Mouse (Mus musculus): ENCODE results near the gene Rtn1.
A peak's percentile ranks its signal among the peaks of the same experiment; 100 is the strongest.

Rtn1 gene

DNA sequence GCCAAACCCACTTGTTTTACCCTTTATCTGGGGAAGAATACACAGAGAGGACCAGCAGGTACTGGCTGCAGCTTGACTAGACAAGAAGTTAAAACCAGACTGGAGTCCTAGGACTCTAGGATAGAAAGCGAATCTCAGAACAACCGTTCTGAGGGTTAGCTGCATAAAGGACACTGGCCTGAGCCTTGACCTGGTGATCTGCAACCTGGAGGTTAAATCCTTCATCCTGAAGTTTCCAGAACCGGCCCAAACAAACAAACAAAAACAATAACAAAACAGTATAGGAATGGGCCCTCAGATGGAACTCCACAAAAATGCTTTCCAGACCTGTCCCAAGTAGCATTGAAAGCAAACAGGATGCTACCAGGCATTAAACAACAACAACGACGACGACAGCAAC is at the start of gene Rtn1:
TSS of gene Rtn1 (minus strand) at position 101 of the 400 bp plus-strand sequence.
- DNase-seq = no peak

DNA sequence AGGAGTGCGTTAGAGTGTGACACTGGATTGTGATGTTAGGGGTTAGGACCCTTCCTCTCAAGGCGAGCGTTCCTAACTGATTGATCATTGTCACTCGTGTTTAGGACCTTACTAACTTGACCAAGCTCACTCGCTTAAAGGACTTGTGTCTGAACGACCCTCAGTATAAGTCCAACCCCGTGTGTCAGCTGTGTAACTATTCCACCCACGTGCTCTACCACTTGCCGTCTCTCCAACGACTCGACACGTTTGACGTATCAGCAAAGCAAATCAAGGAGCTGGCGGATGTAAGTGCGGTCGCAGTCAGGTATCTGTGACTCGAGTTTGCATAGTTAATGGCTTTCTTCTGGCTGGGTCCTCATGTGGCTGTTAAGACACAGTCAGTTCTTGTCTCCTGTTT is 45.1 kb upstream of the Rtn1 start:
- no peak for DNase-seq

DNA sequence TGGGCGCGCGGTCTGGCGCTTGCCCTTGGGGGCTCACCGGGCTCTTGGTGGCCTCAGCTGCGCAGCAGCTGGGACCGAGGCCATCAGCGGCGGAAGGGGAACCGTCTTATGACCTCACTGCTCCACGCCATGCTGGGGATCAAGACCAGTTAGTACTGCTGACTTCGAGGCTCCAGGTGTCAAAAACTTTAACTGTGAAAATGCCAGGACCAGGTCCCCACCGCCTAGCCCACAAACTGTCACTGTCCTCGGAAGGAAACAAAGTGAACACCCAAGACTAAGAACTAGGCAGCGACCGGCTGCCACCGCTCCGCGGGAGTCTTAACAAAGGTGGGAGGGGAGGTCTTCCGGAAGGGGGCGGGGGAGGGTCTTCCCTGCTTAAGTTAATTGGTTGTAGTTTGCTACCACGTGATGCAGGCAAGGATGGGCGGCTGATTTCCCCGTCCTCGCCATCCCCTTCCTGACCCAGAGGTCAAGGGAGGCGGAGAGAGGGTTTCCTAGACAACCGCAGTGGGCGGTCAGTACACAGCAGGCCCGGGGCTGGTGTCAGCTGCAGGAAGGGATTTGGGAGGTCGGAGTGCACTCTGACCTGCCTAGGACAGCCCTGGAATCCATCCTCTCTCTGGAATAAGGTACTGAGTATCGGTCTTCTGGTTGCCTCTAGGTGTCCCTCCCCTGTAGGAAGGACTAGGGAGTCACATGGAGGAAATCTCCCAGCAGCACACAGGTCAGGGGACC is 33.2 kb upstream of the Rtn1 start, which contains the start of gene Lrrc9:
TSS of gene Lrrc9 (plus strand) at position 28 of the 738 bp plus-strand sequence.
- peak; percentile 16 for DNase-seq

DNA sequence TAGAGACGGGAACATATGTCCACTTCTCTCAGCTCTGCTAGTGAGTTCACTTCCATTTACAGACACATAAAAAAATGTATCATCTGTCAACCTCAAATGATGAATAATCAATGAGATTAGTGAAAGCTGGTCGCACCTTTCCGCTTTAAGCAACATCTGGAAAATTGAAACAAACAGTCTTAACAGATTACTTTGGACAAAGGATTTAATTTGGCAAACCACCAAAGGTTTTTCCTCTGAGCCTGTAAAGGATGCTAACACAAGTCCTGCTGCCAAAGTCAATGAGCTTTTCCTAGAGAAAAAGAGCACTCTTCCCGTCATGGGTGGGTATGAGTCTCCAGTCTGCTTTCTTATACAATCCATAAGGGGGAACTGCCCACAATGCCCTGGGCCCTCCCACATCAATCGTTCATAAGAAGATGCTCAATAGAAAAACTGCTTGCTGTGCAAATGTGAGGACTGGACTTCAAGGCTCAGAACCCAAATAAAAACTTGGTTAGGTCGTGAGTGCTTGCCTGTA is 30.2 kb upstream of the Rtn1 start:
- no peak for DNase-seq

DNA sequence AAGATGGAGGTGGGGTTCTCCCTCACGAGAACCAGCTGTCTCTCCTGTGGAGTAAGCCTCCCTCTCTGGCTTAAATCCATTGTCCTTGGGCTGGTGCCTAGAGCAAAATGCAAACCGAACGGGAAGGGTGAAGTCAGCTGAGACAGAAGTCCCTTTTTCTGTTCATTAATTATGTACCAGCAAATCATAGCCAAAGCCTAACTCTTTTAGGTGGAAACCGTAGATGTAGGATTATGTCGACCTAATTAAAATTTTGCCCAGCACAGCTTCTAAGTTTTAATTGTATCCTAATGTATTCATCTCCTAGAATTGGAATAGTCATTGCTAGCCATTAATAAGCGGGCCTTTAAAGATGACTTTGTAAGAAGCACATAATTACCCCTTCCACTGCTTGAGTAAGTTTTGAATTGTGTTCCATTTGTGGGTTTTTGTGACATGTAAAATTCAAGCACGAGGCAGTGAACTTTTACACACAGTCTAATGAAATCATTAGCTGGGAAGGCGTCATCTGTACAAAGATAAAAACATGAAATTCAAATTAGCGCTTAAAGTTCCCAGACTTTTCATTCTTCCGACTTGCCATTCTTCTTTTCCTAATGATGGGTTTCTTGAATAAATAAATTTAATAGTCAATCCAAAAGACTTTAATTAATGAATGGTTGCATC is 29.0 kb upstream of the Rtn1 start:
- DNase-seq = no peak

DNA sequence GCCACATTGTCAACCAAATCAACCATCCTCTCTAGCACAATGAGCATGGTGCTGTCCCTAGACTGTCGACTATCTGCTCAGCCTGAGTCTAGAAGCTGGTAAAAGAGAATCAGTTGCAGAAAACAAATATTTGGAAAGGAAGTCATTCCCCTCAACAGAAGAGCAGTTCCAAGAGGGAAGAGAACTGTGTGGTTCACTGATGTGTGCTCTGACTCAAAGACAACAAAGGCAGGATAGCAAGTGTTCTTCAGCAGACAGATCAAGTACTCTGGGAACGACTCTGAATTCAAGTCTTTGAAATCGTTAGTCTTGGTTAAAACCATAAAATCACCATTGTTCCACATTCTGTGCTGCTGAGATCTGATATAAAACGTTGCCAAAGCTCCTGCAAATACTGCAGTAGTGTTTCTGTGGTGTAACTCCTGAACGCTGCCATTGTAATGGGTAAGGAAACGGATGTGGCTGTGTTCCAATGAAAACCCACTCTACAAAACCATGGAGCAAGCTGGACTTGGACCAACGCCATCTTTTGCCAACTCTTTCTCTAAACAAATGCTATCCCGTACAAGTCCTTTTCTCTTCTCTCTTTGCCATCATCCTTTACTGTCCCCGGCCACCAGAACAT is 24.5 kb upstream of the Rtn1 start:
- DNase-seq = no peak

DNA sequence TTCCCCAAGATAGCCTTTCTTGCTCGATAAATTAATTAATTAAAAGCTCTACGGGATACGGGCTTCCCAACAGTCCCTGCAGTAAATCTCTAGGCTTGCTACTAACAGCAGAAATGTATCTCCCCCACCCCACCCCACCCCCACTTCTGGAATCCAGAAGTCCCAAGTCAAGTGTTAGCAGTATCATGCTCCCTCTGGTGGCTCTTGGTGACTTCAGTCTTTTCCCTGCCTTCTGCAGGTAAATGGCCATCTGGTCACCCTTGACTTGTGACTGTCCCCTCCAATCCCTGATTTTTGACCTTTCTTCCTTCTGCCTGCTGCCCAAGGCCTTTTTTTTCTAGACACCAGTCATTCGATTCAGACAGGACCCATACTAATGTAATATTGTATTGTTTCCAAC is 23.4 kb upstream of the Rtn1 start:
- no peak for DNase-seq

DNA sequence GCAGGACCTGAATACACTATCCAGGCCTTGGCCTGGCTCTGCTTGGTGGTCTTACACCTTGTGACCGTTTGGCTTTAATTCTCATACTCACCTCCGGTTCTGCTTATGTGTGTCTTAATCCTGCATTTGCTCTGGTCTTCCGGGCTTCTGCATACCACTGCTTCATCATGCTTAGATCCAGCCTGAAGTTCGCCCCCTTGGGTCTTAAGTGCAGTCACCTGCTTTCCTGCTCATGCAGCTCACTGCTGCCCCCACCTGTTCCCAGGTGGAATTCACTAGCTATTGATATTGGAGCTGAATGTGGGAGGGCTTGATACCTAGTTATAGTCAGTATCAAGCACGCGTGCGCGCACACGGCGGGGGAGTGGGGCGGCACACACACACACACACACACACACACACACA is 18.9 kb upstream of the Rtn1 start:
- peak; percentile 81 for DNase-seq

DNA sequence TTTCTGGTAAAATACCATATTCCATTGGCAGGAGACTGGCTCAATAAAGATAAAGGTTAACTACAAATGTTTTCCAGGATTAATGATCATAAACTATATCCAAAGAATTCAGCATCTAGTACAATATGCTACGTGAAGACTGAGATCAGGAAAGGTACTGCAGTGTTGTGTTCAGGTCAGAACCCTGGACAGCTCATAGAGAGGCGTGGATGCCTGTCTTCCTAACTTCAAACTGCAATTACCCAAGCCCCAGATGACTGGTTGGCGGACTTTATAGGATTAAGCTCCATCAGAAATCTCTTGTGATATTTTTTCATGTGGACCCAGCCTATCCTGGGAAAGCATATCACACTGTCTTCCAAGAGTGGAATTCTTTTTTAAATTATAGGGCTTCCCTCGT is 13.8 kb upstream of the Rtn1 start:
- DNase-seq = no peak

DNA sequence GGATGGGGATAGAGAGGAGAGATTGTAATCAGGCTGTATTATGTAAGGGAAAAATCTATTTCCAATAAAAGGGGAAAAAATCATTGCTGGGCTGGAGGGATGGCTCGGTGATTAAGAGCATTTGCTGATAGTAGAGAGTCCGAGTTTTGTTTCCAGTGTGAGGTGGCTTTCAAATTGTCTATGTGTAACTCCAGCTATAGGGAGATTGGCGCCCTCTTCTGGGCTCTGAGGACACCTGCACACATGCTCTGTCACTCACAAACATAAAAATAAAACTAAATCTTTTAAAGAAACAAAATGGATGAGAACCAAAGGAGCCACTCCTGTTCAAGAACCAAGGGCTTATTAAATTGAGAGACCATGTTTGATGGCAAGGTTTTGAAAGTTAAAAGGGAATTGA is 8.9 kb upstream of the Rtn1 start:
- DNase-seq = peak; percentile 26

DNA sequence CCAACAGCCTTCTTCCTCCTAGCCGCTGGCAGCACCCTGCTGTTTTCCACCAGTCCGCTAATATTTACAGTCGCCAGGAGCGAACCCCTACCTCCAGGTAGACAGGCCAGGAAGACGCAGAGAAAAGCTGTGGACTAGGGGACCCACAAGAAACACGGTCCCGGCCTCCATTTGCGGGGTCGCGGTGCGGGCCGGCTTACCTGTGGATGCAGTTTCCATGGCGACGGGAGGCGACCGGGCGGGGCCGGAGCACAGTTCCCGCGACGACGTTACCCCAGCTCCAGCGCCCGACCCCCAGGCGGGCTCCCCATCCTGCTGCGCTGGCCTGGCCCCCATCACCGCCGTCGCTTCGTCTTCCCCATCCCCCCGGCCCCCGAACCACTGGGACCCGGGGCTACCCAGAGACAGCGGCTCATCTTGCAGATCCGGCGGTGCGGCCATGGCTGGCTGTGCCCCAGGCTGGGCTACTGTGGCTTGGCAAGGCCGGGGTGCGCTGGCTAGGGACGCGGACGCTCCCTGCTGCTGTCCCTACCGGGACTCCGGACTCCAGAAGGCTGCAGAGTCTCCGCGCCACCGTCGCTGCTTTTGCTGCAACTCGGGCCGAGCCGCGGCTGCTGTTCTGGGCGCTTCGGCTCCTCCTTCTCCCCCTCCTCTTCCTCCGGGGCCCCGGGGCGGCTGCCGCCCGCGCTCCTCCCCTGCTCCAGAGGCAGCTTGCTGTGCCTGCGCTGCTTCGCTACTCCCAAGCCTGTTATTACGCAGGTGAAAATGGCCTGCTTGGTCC is 553 bp downstream of the Rtn1 start:
- DNase-seq = peak; percentile 75

DNA sequence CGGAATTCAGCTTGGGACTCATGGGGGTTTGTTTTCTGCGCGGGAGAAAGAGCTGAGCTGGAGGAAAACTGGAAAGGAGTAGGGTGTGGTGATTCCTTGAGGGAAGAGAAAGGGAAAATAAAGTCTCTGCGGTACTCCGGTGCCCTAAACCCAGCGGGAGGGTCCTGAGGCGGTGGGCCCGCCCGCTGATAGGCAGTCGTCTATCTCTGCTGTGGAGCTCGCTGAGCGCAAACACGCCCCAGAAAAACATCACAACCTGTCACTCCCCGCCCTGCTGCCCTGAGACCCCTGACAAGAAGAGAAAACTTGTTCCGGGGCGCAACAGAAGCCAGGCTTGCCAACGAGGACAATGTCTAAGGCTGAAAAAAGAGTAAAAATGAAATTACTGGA is 1.1 kb downstream of the Rtn1 start:
- DNase-seq = no peak

DNA sequence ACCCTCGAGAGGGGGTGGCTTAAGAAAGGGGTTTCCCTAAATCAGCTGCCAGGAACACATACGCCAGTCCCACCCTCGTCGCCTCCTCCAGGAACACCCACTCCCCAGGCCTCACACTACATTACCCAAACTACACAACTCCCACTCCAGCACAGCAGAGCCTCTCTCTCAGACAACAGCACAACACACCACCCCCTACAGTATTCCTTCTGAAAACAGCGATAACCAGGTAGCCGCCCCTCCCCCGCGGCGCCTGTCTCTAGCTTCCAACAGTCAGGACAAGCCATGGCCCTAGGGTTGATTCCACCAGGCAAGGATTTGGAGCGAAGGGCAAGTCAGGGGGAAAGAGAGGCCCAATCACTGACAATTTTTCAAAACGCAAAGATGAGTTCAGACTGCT is 1.7 kb downstream of the Rtn1 start:
- DNase-seq = peak; percentile 19

DNA sequence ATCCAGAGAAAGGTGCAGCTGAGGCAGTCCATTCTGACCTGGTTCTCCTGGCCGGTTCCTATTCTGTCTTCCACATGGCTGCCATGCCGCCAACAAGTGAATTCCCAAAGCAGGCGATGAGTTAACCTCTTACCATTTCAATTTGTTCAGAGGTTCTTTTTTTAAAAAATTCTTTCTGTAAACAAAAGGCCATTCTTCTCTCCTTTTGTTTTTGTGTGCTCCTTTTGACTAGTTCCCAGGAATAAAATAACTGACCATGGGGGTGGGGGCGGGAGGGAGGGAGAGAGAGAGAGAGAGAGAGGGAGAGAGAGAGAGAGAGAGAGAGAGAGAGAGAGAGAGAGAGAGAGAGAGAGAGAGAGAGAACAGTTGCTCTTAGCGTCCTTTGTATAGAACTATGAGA is 3.8 kb downstream of the Rtn1 start:
- DNase-seq = no peak

DNA sequence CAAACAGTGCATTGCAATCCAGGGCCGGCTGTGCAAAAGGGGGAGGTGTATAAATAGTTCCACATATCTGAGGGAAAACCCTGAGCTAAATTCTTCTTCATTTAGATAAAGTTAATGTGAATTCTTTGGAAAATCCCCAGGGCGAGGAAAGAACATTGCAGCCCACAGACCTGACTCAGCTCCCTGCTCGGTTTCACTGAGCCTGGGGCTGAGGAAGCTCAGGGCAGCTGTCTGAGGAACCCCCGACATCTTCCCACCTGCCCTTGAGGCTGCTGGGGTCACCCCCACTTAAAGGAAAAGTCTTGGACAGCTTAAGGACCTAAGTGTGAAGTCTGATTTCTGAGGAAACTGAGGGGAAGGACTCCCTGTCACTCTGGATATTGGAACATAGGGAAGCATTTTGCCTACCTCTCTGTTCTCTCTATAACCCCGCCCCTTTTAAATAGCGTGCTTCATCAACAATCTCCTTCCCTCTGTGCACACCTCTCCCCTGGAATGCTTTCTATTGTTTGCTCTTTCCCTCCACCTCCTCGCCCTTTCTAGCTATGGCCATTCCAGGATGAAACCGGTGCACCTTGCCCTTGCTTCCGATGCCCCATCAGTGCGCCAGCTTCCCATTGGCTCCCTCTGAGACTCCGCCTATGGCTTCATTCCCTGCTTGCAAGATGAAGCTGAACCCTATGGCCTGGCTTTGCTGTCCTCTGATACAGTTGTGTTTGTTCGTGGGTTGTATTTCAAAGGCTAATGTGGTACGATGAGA is 15.6 kb downstream of the Rtn1 start:
- no peak for DNase-seq

DNA sequence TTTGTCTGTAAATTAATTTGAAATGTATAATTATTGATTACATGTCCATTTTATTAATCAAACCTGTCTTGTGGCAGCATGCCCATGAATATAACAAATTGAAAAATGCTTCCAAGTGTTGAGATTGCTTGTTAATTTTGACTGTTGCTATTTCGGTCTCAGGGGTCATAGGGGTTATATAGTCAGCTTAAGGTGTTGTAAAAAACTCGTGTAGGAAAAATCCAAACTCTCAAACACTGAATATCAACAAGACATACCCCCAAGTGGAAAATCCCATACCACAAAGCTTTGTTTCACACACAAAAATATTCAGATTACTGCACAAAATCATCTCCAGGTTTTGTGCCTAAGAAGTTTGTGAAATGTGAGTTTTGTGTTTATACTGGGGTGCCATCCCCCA is 18.5 kb downstream of the Rtn1 start:
- DNase-seq = no peak

DNA sequence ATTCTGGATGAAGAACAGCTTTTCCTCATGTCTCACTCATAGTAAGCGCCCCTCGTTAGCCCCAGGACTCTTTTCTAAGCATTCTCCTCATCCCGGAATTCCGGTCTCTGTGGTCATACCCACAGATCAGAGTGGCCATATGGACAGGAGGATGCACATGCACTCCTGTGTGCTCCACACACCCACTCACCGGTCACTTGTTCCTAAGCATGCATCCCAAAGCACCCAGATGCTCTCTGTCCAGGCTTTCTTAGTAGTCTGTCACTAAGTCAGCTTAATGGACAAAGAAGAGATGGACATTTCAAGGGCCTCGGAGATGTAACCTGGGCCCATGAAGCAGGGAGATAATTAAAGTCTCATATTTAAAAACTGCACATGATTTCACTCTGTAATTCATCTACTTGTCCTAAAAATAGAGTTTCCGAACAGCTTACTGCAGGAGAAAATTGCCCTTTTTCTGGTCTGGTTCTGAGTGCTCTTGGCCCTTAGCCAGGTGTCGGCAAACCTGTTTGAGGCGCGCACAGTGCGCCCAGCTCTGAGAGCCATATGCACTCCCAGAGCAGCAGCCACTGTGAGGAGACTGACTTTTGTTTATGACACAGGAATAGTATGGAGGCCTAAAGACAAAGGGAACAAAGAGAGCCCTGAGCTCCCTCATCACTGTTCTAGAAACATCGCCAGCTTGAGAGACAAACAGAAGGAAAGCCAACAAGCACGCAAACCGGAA is 19.3 kb downstream of the Rtn1 start:
- DNase-seq = no peak

DNA sequence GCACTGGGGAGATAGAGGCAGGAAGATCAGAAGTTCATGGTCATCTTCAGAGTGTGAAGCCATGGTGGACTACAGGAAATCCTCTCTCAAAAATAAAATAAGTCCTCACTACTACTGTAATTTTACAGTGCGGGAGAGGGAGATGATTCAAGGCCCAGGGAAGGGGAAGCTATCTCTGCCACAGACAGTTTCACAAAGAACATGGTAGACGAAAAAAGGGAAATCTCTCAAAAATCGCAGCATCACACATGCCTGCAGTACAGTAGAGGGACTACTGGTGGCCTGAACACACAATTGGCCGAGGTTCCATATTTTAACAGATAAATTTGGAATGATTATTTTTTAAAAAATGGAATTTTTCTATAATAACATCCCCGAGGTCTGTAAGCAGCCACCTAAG is 20.0 kb downstream of the Rtn1 start:
- DNase-seq = no peak

DNA sequence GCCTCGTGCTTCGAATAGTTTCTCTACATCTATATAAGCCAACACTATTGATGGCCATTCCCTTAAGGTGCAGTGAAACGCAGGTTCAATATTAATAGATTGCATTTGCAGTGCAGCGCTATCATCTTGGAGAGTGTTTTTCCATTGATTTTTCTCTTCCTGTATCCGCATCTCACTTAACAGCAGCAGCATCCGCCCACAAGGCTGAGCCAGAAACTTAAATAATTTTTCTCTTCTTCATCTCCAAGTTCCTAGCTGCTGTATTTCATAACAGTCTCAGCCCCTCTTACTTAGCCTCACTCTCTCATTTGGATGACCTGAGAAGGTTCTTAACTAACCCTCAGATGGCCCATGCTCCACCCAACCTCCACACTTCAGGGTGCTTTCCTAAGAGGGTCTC is 20.7 kb downstream of the Rtn1 start:
- DNase-seq = no peak

DNA sequence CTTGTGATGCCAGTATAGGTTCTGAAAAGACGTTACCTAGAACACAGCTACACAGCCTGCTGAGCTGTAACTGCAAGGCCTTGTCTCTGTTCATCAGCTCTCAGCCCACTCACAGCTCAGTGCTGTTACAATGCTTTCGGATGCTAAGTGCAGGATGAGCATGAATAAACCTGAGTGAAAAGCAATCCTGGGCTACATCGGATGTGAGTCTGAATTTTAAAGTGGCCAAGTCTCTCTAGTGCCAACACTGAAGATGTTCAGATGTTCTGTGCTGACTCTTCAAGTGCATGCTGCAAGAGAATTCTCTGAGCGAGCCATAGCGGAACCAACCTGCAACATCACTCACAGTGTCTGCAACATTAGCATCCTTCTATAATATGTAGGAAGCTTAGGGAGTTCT is 32.5 kb downstream of the Rtn1 start:
- DNase-seq = no peak

DNA sequence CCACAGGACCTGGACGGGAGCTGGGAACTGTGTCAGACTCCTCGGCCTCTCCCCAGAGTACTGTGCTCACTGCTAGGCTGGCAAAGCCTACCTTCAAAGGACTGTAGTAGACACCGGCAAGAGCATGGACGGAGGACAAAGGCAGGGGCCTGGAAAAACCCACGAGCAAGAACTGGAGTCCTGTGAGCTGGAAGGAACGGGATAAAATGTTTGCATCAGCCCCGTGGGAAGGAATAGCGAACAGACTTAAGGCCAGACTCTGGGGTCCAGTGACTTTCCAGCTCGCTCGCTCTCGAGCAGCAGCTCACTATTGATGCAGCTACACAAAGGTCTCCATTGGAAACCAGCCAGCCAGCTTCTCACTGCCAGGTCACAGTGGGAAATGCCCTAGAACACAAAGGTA is 34.0 kb downstream of the Rtn1 start:
- no peak for DNase-seq
